Mouse (Mus musculus): ENCODE measurements around the gene Igf2bp2.

DNA sequence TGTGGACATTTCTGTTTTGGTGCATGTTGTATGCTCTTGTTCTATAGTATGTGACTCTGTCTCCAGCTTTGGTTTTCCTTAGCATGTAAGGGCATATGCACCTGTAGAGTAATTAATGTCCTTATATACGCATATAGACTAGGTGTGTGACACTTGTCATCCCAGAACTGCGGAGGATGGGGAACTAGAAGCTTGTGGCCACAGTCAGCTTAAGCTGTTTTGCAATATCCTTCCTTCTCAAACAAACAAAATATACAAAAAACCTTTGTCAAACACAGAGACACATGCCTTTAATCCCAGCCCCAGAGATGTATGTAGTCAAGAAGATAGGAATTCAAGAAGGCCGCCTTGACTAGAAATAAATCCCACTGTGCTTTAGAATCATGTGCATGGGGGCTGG is 117.2 kb downstream of the Igf2bp2 start:
- TF ChIP-seq CTCF (conservative IDR thresholded peaks at IDR 0.05; ENCODE audit: low read length) (no peak), NANOG (IDR thresholded peaks at IDR 0.05; ENCODE audit: borderline replicate concordance, low read length) (no peak)
